Mouse (Mus musculus): ENCODE measurements around the gene Cdk8. TPM values are rescaled to one million over a fixed set of nuclear protein-coding genes. Genes with fewer than 3 reads are reported as not detected.

Gene Cdk8
- polyA plus RNA-seq, 1 experiment, result 46.9 TPM

DNA sequence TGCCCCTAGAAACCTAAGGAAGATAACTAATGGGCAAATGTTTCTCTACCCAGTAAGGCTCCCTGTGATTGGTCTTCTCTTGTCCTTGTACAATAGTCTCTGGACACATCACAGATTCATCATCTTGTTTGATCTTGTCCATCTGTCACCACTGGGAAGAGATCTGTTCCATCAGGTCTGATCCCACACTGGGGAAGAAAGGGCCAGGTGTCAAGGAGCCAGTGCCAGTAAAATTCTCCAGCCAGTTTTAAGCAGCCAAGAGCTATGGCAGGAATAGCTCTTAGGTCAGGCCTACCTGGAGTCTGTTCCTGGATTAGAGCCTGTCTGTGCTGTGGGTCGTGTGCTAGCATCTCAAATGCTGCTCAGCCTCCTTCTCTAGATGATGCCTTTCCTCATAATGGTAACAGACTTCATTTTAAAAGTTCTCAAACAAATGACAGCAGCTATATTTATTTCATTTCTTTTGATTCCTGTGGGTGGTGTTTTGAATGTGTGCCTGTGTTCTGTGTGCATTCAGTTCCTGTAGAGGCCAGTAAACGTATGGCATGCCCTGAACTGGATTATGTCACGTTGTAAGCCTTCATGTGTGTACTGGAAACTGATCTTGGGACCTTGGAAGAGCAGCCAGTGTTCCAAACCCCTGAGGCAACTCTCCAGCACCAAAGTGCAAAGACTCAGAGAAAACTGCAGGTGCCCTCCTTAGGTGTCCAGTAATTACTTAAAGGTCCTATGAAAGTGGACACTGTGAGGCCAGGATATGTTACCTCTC is 40.3 kb upstream of the Cdk8 start:
- no peaks in the 10 kb centered on the region for H3K36me3 ChIP-seq (ENCODE audit: control insufficient read depth, insufficient read depth, low read length)
- H3K27me3 ChIP-seq (ENCODE audit: control insufficient read depth, insufficient read depth, low read length), result no peaks in the 10 kb centered on the region
- H3K4me3 ChIP-seq (ENCODE audit: control insufficient read depth, insufficient read depth, low read length), result no peak overlapping the region
- no peak for TF ChIP-seq CTCF (IDR thresholded peaks at IDR 0.05; ENCODE audit: borderline replicate concordance, control insufficient read depth, extremely low read depth, insufficient read depth, low read length, poor library complexity)
- no peak for TF ChIP-seq POLR2A (IDR thresholded peaks at IDR 0.05; ENCODE audit: control insufficient read depth, extremely low read depth, insufficient read depth, low read length, poor library complexity)
- DNase-seq, result no peak
- H3K27ac ChIP-seq (ENCODE audit: control insufficient read depth, insufficient read depth, low read length), result no peak overlapping the region
- WGBS, result 68% methylated on average over 3 of the region's 3 CpGs
- H3K4me1 ChIP-seq (replicated peaks; ENCODE audit: control insufficient read depth, insufficient read depth, low read length), result no peaks in the 10 kb centered on the region

DNA sequence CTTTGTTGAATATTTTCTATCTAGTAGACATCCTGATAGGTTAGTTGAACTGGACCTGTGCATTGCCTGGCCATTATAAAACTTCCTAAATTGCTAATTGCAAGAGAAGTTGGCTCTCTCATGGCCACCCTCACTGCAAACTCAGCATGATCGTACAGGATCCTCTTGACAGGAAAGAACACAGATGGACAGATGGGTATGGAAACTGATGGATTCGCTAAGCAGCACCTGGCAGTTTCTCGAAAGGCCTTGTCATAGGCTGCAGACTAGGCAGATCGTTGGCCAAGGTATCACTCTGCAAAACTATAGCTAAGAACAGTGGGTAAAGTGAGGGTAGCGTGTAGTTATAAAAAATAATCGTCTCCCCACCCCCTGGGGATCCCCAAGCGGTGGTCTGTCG is 37.7 kb upstream of the Cdk8 start:
- Histone ChIP-seq H3K36me3 (ENCODE audit: control insufficient read depth, insufficient read depth, low read length) (no peaks in the 10 kb centered on the region), H3K27ac (ENCODE audit: control insufficient read depth, insufficient read depth, low read length) (no peak overlapping the region), H3K4me3 (ENCODE audit: control insufficient read depth, insufficient read depth, low read length) (no peak overlapping the region), H3K27me3 (ENCODE audit: control insufficient read depth, insufficient read depth, low read length) (no peaks in the 10 kb centered on the region), H3K4me1 (replicated peaks; ENCODE audit: control insufficient read depth, insufficient read depth, low read length) (no peaks in the 10 kb centered on the region)
- no peak for DNase-seq
- 89% methylated on average over 8 of the region's 8 CpGs for WGBS
- TF ChIP-seq CTCF (IDR thresholded peaks at IDR 0.05; ENCODE audit: borderline replicate concordance, control insufficient read depth, extremely low read depth, insufficient read depth, low read length, poor library complexity) (no peak), POLR2A (IDR thresholded peaks at IDR 0.05; ENCODE audit: control insufficient read depth, extremely low read depth, insufficient read depth, low read length, poor library complexity) (no peak)

DNA sequence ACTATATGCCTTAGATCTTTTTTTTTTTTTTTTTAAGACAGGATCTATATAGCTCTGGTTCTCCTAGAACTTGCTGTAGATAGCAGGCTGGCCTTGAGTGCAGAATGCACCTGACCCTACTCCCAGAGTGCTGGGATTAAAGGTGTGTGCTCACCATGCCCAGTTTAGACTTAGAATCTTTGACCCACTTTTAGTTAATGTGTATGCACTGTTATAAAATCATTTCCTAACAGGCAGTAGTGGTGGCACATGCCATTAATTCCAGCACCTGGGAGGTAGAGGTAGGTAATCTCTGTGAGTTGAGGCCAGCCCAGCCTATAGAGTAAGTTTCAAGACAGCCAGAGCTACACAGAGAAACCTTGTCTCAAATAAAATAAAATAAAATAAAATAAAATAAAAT is 32.0 kb upstream of the Cdk8 start:
- TF ChIP-seq POLR2A (IDR thresholded peaks at IDR 0.05; ENCODE audit: control insufficient read depth, extremely low read depth, insufficient read depth, low read length, poor library complexity) (no peak), CTCF (IDR thresholded peaks at IDR 0.05; ENCODE audit: borderline replicate concordance, control insufficient read depth, extremely low read depth, insufficient read depth, low read length, poor library complexity) (no peak)
- no peaks in the 10 kb centered on the region for H3K4me1 ChIP-seq (replicated peaks; ENCODE audit: control insufficient read depth, insufficient read depth, low read length)
- 0 out of 2 replicates have a peak, but pooled peaks cover 3% of the 10 kb centered on the region for H3K36me3 ChIP-seq (ENCODE audit: control insufficient read depth, insufficient read depth, low read length)
- H3K4me3 ChIP-seq (ENCODE audit: control insufficient read depth, insufficient read depth, low read length), result no peak overlapping the region
- no peaks in the 10 kb centered on the region for H3K27me3 ChIP-seq (ENCODE audit: control insufficient read depth, insufficient read depth, low read length)
- no peak for DNase-seq
- H3K27ac ChIP-seq (ENCODE audit: control insufficient read depth, insufficient read depth, low read length), result no peak overlapping the region

DNA sequence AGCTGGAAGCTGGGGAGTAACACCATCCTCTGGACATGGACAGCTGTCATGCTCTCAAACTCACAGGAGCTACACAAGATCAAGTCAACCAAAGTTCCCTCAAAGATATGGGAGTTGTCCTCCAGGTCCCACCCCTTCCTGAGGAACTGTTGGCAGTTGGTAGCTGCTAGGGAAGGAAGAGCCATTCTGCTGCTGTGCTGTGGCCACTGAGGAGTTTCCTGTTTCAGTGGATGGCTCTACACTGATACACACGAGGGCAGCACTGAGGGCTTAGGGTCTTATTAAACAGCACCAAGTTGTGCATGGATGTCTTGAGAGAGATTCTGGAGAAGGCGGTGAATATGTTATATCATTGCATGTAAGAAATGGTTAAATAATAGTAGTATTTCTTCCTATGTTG is 31.5 kb upstream of the Cdk8 start:
- no peak overlapping the region for H3K27ac ChIP-seq (ENCODE audit: control insufficient read depth, insufficient read depth, low read length)
- no peak overlapping the region for H3K4me3 ChIP-seq (ENCODE audit: control insufficient read depth, insufficient read depth, low read length)
- TF ChIP-seq CTCF (IDR thresholded peaks at IDR 0.05; ENCODE audit: borderline replicate concordance, control insufficient read depth, extremely low read depth, insufficient read depth, low read length, poor library complexity) (no peak), POLR2A (IDR thresholded peaks at IDR 0.05; ENCODE audit: control insufficient read depth, extremely low read depth, insufficient read depth, low read length, poor library complexity) (no peak)
- 59% methylated on average over 2 of the region's 2 CpGs for WGBS
- H3K36me3 ChIP-seq (ENCODE audit: control insufficient read depth, insufficient read depth, low read length), result 0 out of 2 replicates have a peak, but pooled peaks cover 7% of the 10 kb centered on the region
- no peaks in the 10 kb centered on the region for H3K27me3 ChIP-seq (ENCODE audit: control insufficient read depth, insufficient read depth, low read length)
- H3K4me1 ChIP-seq (replicated peaks; ENCODE audit: control insufficient read depth, insufficient read depth, low read length), result no peaks in the 10 kb centered on the region
- DNase-seq, result no peak

DNA sequence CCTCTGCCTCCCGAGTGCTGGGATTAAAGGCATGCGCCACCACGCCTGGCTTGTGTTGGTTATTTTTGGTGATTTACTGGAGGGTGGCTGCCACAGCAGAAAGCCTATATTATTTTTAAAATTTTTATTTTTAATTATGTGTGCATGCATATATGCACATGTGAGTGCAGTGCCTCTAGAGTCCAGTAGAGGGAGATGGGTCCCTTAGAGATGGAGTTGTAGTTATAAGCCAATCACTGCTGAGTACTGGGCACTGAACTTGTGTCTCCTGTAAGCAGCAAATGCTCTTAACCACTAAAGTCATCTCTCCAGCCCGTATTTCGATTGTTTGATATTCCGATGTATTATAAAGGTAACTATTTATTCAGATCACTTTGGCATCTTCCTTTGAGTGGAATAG is 30.4 kb upstream of the Cdk8 start:
- Histone ChIP-seq H3K4me3 (ENCODE audit: control insufficient read depth, insufficient read depth, low read length) (no peak overlapping the region), H3K4me1 (replicated peaks; ENCODE audit: control insufficient read depth, insufficient read depth, low read length) (no peaks in the 10 kb centered on the region), H3K36me3 (ENCODE audit: control insufficient read depth, insufficient read depth, low read length) (peaks cover 15% of the 10 kb centered on the region), H3K27ac (ENCODE audit: control insufficient read depth, insufficient read depth, low read length) (no peak overlapping the region), H3K27me3 (ENCODE audit: control insufficient read depth, insufficient read depth, low read length) (no peaks in the 10 kb centered on the region)
- 97% methylated on average over 6 of the region's 6 CpGs for WGBS
- TF ChIP-seq POLR2A (IDR thresholded peaks at IDR 0.05; ENCODE audit: control insufficient read depth, extremely low read depth, insufficient read depth, low read length, poor library complexity), result no peak
- TF ChIP-seq CTCF (IDR thresholded peaks at IDR 0.05; ENCODE audit: borderline replicate concordance, control insufficient read depth, extremely low read depth, insufficient read depth, low read length, poor library complexity), result no peak
- DNase-seq, result no peak

DNA sequence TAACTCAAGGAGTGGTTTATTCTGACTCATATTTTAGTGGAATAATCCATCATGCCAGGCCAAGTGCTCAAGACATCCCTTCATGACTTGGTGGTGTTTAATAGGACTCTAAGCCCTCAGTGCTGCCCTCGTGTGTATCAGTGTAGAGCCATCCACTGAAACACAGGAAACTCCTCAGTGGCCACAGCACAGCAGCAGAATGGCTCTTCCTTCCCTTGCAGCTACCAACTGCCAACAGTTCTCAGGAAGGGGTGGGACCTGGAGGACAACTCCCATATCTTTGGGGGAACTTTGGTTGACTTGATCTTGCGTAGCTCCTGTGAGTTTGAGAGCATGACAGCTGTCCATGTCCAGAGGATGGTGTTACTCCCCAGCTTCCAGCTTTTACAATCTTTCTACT is 27.1 kb upstream of the Cdk8 start:
- 56% methylated on average over 2 of the region's 2 CpGs for WGBS
- H3K4me3 ChIP-seq (ENCODE audit: control insufficient read depth, insufficient read depth, low read length), result no peak overlapping the region
- no peak for TF ChIP-seq CTCF (IDR thresholded peaks at IDR 0.05; ENCODE audit: borderline replicate concordance, control insufficient read depth, extremely low read depth, insufficient read depth, low read length, poor library complexity)
- peaks cover 47% of the 10 kb centered on the region for H3K36me3 ChIP-seq (ENCODE audit: control insufficient read depth, insufficient read depth, low read length)
- DNase-seq, result no peak
- no peak overlapping the region for H3K27ac ChIP-seq (ENCODE audit: control insufficient read depth, insufficient read depth, low read length)
- H3K4me1 ChIP-seq (replicated peaks; ENCODE audit: control insufficient read depth, insufficient read depth, low read length), result no peaks in the 10 kb centered on the region
- H3K27me3 ChIP-seq (ENCODE audit: control insufficient read depth, insufficient read depth, low read length), result no peaks in the 10 kb centered on the region

DNA sequence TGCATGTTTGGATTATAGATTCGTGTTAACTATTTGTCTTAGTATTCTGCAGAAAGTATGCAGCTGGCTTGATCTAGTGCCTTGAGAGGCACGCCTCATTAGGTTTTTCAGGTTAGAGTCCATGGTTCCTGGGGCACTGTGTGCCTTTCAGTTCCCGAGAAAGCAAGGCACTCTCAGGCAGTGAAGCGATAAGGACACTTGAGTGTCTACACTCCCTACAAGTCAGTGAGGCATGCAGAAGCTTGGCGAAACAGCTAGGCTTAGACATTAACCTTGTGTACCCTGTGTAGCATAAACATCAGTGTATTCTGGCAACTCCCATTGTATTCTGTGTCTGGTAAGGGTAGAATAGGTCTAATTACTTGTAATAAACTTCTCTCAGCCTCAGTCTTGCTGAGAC is 25.5 kb upstream of the Cdk8 start:
- Histone ChIP-seq H3K4me1 (replicated peaks; ENCODE audit: control insufficient read depth, insufficient read depth, low read length) (no peaks in the 10 kb centered on the region), H3K27ac (ENCODE audit: control insufficient read depth, insufficient read depth, low read length) (no peak overlapping the region), H3K36me3 (ENCODE audit: control insufficient read depth, insufficient read depth, low read length) (peaks cover 63% of the 10 kb centered on the region), H3K27me3 (ENCODE audit: control insufficient read depth, insufficient read depth, low read length) (no peaks in the 10 kb centered on the region), H3K4me3 (ENCODE audit: control insufficient read depth, insufficient read depth, low read length) (no peak overlapping the region)
- no peak for TF ChIP-seq CTCF (IDR thresholded peaks at IDR 0.05; ENCODE audit: borderline replicate concordance, control insufficient read depth, extremely low read depth, insufficient read depth, low read length, poor library complexity)
- no peak for TF ChIP-seq POLR2A (IDR thresholded peaks at IDR 0.05; ENCODE audit: control insufficient read depth, extremely low read depth, insufficient read depth, low read length, poor library complexity)
- WGBS, result 93% methylated on average over 5 of the region's 5 CpGs
- DNase-seq, result no peak
